Mouse (Mus musculus) midbrain, embryonic 16.5 days (tissue): Measurements from ENCODE around the gene Trim80. TPM values are rescaled to one million over a fixed set of nuclear protein-coding genes. Genes with fewer than 3 reads are reported as not detected.

Source experiments
- ATAC-seq: fragments of 200-750 bp; cut with Nextera tagmentation; 2 replicates; pipeline ENCODE4 v1.8.0; 2017; ENCODE audit warnings: moderate TSS enrichment
- H3K27ac ChIP-seq: fragments of 300-500 bp; sonication (generic); 2 replicates; pipeline ENCODE4 v1.5.1; 2014; ENCODE audit warnings: mild to moderate bottlenecking, low read length, mixed read lengths
- H3K27me3 ChIP-seq: fragments of 300-500 bp; sonication (generic); 2 replicates; pipeline ENCODE4 v1.6.1; 2014; ENCODE audit warnings: low read depth, low read length, mixed read lengths; ENCODE audit not compliant: control insufficient read depth, insufficient read depth
- H3K36me3 ChIP-seq: fragments of 300-500 bp; sonication (generic); 2 replicates; pipeline ENCODE4 v1.6.1; 2014; ENCODE audit warnings: mild to moderate bottlenecking, low read length, moderate library complexity, mixed read lengths; ENCODE audit not compliant: control insufficient read depth, insufficient read depth
- H3K4me1 ChIP-seq: fragments of 300-500 bp; sonication (generic); 2 replicates; pipeline ENCODE4 v1.6.1; 2014; ENCODE audit warnings: mild to moderate bottlenecking, low read length, mixed read lengths; ENCODE audit not compliant: control insufficient read depth, insufficient read depth
- H3K4me2 ChIP-seq: fragments of 300-500 bp; sonication (generic); 2 replicates; pipeline ENCODE4 v1.6.1; 2014; ENCODE audit warnings: mild to moderate bottlenecking, low read length, mixed read lengths
- H3K4me3 ChIP-seq: fragments of 300-500 bp; sonication (generic); 2 replicates; pipeline ENCODE4 v1.5.1; 2014; ENCODE audit warnings: low read depth, mild to moderate bottlenecking, low read length, moderate library complexity, mixed read lengths
- H3K9ac ChIP-seq: fragments of 300-500 bp; sonication (generic); 2 replicates; pipeline ENCODE4 v1.6.1; 2014; ENCODE audit warnings: low read depth, low read length, mixed read lengths
- H3K9me3 ChIP-seq: fragments of 300-500 bp; sonication (generic); replicated peaks from 2 replicates; pipeline ENCODE4 v1.6.1; 2014; ENCODE audit warnings: mild to moderate bottlenecking, low read length, mixed read lengths; ENCODE audit not compliant: control insufficient read depth, poor library complexity, severe bottlenecking
- WGBS: fragments of 180-500 bp; shearing (Covaris S2); extraction: QIAGEN DNeasy Blood & Tissue Kit; methylation state at CpG from one replicate; pipeline ENCODE4 v1.1.7; 2014; 5-methylcytosine and 5-hydroxymethylcytosine counted together
- polyA plus RNA-seq: library from polyadenylated mRNA; unstranded; fragments of >200 nt; fragmentation: Nextera tagmentation; extraction: Ambion mirVana; gene quantifications from 2 replicates; pipeline ENCODE4 v1.2.1, GENCODE M21; 2015

The Trim80 gene
- polyA plus RNA-seq, 1 experiment from 2014 or later = not detected

DNA sequence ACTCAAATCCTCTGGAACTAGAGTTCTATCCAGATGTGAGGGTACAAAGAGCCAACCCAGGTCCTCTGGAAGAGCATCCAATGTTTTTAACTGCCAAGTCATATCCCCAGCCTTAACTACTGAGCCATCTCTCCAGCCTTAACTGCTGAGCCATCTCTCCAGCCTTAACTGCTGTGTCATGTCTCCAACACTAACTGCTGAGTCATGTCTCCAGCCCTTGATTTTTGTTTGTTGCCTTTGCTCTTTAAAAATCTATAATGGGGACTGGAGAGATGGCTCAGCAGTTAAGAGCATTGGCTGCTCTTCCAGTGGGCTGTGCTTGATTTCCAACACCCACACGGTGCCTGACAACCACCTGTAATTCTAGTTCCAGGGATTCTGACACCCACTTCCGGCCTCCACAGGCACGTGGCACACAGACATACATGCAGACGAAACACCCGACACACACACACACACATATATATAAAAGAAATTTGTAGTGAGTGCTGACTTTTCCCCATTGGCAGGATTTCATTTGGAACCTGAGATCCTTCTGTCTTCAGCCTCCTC, 2.7 kb upstream of the Trim80 start:
- Histone ChIP-seq H3K4me3 (no peak overlapping the region), H3K27me3 (no peaks in the 10 kb centered on the region), H3K36me3 (no peaks in the 10 kb centered on the region), H3K4me1 (peaks cover 8% of the 10 kb centered on the region; the same call in 1 of the 2 replicates), H3K9me3 (no peaks in the 10 kb centered on the region), H3K9ac (no peak overlapping the region), H3K27ac (no peak overlapping the region), H3K4me2 (no peak overlapping the region)
- ATAC-seq = no peak
- 80% methylated on average over 5 of the region's 5 CpGs for WGBS

DNA sequence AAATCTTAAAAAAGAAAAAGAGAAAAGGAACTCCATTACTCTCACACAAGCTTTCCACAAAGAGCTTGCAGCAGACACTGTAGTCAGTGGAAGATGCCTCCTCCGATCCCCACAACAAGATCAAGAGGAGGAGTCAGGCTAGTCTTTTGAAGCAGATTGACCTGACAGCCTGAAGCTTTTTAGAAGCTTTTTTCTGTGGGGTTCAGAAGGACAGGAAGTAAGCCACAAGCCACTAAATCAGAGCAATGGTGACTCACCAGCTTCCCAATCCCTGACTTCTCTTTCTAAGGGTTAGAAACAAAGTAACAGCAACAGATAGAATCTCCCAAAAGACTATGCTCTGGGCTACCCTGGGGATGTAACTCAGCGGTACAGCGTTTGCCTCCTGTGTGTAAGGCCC, 1.0 kb upstream of the Trim80 start:
- 90% methylated on average over 3 of the region's 3 CpGs for WGBS
- no peaks in the 10 kb centered on the region for H3K36me3 ChIP-seq
- H3K4me2 ChIP-seq = no peak overlapping the region

DNA sequence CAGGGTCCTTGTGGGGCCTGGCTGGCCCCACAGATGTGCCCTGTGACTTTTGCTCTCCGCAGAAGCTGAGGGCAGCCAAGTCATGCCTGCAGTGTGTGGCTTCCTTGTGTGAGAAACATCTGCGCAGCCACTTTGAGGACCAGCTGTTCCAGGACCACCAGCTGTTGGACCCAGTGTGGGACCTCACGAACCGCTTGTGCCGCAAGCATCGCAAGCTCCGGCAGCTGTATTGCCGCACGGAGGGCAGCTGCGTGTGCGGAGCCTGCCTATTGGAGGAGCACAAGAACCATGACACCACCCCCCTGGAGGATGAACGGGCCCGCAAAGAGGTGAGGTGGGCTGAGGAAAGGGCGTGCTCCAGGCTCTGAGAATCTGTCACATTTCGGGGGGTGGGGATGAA, 1.1 kb downstream of the Trim80 start:
- ATAC-seq = no peak
- WGBS = 41% methylated on average over 15 of the region's 15 CpGs
- H3K4me1 ChIP-seq = no peaks in the 10 kb centered on the region; the same call in 1 of the 2 replicates
- no peak overlapping the region for H3K27ac ChIP-seq
- no peaks in the 10 kb centered on the region for H3K27me3 ChIP-seq
- no peak overlapping the region for H3K4me3 ChIP-seq
- no peak overlapping the region for H3K4me2 ChIP-seq
- H3K36me3 ChIP-seq = no peaks in the 10 kb centered on the region
- no peak overlapping the region for H3K9ac ChIP-seq
- H3K9me3 ChIP-seq = no peaks in the 10 kb centered on the region

More for the DNA sequence above, 1.0 kb upstream of the Trim80 start:
- Histone ChIP-seq H3K27ac (no peak overlapping the region), H3K4me1 (peaks cover 8% of the 10 kb centered on the region; the same call in 1 of the 2 replicates), H3K9ac (no peak overlapping the region), H3K4me3 (no peak overlapping the region), H3K27me3 (no peaks in the 10 kb centered on the region), H3K9me3 (no peaks in the 10 kb centered on the region)
- no peak for ATAC-seq

DNA sequence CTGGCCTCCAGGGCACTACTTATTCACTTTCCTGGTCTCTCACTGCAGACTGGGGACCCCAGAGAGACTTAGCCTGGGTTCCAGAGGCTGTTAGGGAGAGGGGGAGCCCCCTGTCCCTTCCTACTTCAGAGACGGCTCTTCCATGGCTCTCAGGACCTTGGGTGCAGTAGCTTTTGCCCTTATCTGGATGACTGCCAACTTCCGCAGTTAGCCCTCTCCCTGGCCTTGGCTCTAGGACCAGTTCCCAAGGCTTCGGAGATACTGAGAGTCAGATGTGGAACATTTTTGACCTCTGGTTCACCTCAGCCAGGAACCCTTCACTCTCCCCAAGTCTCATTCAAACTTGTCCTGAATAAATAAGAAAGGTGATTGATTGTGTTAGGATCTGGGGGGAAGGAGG, 6.6 kb downstream of the Trim80 start:
- no peak overlapping the region for H3K27ac ChIP-seq

DNA sequence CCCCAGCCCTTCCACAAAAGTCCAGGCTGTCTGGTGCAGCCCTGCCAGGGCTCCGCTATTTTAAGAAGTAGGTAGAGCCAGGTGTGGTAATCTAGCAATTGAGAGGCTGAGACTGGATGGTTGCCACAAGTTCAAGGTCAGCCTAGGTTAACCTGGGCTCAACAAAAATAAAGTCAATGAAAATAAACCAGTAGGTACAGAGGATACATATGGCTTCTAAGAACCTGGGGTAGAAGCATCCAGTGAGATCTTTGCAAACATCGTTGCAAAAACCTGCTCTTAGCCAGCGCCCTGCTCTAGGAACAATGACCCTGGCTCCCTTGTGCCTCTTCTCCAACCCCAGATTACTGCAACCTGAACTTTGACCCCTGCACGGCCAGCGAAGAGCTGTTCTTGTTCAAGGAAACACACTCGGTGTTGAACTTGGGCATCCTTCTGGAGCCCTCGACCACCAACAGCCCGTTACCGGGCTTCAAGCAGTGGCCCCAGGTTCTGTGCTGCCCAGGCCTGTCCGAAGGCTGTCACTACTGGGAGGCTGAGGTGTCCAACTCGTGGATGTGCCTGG, 7.1 kb downstream of the Trim80 start:
- 83% methylated on average over 11 of the region's 11 CpGs for WGBS
- no peak for ATAC-seq
- Histone ChIP-seq H3K36me3 (no peaks in the 10 kb centered on the region), H3K27ac (no peak overlapping the region), H3K4me1 (no peaks in the 10 kb centered on the region), H3K4me2 (no peak overlapping the region), H3K4me3 (no peak overlapping the region), H3K27me3 (no peaks in the 10 kb centered on the region), H3K9ac (no peak overlapping the region), H3K9me3 (no peaks in the 10 kb centered on the region)

More for the DNA sequence above, 6.6 kb downstream of the Trim80 start:
- 90% methylated on average over 3 of the region's 3 CpGs for WGBS
- Histone ChIP-seq H3K27me3 (no peaks in the 10 kb centered on the region), H3K9me3 (no peaks in the 10 kb centered on the region), H3K36me3 (no peaks in the 10 kb centered on the region), H3K4me1 (no peaks in the 10 kb centered on the region), H3K4me2 (no peak overlapping the region), H3K9ac (no peak overlapping the region), H3K4me3 (no peak overlapping the region)
- no peak for ATAC-seq

DNA sequence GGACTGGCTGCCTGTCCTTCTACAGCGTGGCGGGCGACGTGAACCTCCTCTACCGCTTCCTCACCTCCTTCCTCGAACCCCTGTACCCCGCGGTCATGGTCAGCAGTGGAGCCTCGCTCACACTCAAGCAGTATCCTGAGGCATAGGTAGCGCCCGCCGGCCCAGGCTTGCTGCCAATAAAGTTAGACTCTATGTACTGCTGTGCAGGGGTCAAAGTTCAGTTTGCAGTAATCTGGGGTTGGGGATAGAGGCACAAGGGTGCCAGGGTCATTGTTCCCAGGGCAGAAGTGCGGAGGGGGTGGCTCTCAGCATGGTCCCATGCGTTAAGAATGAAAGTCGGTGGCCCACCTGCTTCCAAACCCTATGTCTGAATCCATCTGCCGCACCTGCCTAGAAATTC, 7.7 kb downstream of the Trim80 start:
- no peak for ATAC-seq
- Histone ChIP-seq H3K9ac (no peak overlapping the region), H3K27me3 (no peaks in the 10 kb centered on the region), H3K36me3 (no peaks in the 10 kb centered on the region), H3K4me2 (no peak overlapping the region), H3K4me3 (no peak overlapping the region), H3K4me1 (no peaks in the 10 kb centered on the region), H3K27ac (no peak overlapping the region), H3K9me3 (no peaks in the 10 kb centered on the region)
- 84% methylated on average over 16 of the region's 16 CpGs for WGBS

DNA sequence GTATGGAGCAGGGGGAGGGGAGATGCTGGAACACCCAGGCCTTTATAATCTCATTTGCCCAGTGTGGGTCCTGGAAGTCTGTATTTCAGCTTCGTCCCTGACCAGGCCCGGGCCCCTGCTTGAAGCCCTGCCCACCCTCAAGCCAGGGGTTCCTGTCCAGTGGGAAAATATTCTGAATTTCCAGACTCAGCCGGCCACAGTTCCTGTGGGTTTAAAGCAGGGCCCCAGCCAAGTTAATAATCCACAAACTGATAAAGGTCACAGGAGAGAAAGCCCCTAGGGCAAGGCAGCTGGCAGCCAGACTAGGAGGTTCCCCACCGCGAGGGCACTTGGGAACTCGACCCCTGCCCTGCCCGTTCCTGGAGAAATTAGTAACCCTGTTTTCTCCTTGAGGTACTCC, 8.7 kb downstream of the Trim80 start:
- no peak for ATAC-seq
- no peaks in the 10 kb centered on the region for H3K27me3 ChIP-seq

DNA sequence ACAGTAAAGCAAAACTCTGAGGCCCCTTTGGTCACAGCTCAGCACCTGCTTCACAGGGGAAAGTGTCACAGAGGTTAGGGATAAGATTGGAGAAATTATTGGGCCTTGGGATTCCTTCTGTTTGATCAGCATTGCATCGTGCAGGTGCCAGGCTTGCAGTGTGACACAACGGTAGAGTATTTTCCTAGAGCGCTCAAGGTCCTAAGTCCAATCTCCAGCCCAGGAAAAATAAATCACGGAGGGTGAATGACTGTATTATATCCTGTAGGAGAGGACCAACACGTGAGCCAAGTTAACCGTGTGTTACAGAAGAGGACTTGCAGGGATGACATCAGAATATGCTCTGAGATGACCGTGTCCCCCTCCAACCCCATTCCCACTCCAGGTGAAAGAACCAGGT, 9.8 kb downstream of the Trim80 start:
- Histone ChIP-seq H3K4me2 (no peak overlapping the region), H3K9ac (no peak overlapping the region), H3K4me3 (no peak overlapping the region), H3K36me3 (no peaks in the 10 kb centered on the region), H3K4me1 (no peaks in the 10 kb centered on the region), H3K27me3 (no peaks in the 10 kb centered on the region), H3K9me3 (no peaks in the 10 kb centered on the region), H3K27ac (no peak overlapping the region)
- WGBS = 90% methylated on average over 7 of the region's 7 CpGs
- no peak for ATAC-seq

More for the DNA sequence above, 8.7 kb downstream of the Trim80 start:
- H3K4me2 ChIP-seq = no peak overlapping the region
- no peaks in the 10 kb centered on the region for H3K9me3 ChIP-seq
- no peaks in the 10 kb centered on the region for H3K36me3 ChIP-seq
- H3K27ac ChIP-seq = no peak overlapping the region
- no peaks in the 10 kb centered on the region for H3K4me1 ChIP-seq
- WGBS = 67% methylated on average over 7 of the region's 7 CpGs
- no peak overlapping the region for H3K9ac ChIP-seq
- no peak overlapping the region for H3K4me3 ChIP-seq

DNA sequence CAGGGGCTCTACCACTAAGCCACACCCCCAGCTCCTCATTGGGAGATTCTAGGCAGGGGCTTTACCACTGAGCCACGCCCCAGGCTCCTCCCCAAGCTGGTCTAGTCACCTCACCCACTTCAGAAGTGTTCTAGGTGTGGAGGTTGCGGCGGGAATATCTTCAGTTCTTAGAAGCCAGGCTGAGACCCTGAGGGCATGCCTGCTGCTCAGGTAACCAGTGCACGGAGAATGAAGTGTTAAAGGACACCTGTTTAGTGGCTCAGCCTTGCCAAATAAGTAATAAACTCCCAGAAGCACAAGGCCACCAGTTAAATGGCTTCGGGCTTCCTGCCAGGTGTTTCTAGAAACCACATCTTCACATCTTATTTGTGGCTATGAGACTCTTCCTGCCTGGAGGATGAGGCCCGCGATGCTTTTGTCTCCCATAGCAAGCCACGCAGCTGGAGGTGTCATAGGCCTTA, 11.5 kb downstream of the Trim80 start:
- Histone ChIP-seq H3K4me3 (no peak overlapping the region), H3K4me1 (no peaks in the 10 kb centered on the region)
- no peak for ATAC-seq

More for the DNA sequence above, 11.5 kb downstream of the Trim80 start:
- H3K27ac ChIP-seq = no peak overlapping the region
- no peak overlapping the region for H3K4me2 ChIP-seq
- no peaks in the 10 kb centered on the region for H3K36me3 ChIP-seq
- H3K9ac ChIP-seq = no peak overlapping the region
- H3K27me3 ChIP-seq = no peaks in the 10 kb centered on the region
- no peaks in the 10 kb centered on the region for H3K9me3 ChIP-seq
- WGBS = 86% methylated on average over 8 of the region's 8 CpGs
